Mouse (Mus musculus): ENCODE results near the gene Gm5269. TPM values are rescaled to one million over a fixed set of nuclear protein-coding genes. Genes with fewer than 3 reads are reported as not detected.

Gm5269 gene
- polyA plus RNA-seq, 1 experiment from 2014 or later, result 0.15 TPM

DNA sequence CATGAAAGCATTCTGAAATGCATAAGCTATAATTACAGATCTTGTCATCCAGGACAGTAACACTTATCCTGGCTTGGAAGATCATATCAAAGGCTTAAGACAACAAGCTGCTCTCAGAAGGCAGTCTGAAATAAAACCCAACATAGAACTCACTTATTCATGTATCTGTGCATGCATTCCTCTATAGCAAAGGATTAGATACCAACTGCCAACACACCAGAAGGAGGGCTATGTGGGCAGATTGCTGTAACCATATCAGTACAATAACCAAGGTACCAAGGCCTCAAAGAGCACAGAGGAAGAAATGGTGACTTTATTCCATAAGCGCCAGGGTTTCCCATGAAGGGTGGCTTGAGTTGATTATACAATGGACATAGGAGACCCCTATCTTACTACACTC lies 29.7 kb upstream of the Gm5269 start:
- Histone ChIP-seq H3K9me3 (replicated peaks; ENCODE audit: control insufficient read depth, low read length) (no peaks in the 10 kb centered on the region), H3K27ac (ENCODE audit: low read length) (no peak overlapping the region), H3K36me3 (ENCODE audit: control insufficient read depth, insufficient read depth) (peaks cover 29% of the 10 kb centered on the region), H3K4me3 (ENCODE audit: low read depth, low read length) (no peak overlapping the region), H3K27me3 (ENCODE audit: control insufficient read depth, insufficient read depth, low read depth, low read length) (no peaks in the 10 kb centered on the region), H3K9ac (ENCODE audit: low read depth, low read length) (no peak overlapping the region), H3K4me1 (ENCODE audit: control insufficient read depth, low read depth, low read length) (peaks cover 2% of the 10 kb centered on the region; the same call in 1 of the 2 replicates), H3K4me2 (ENCODE audit: low read depth, low read length) (no peak overlapping the region)
- no peak for ATAC-seq (ENCODE audit: low read depth)
- 83% methylated on average over 1 of the region's 1 CpGs for WGBS (ENCODE audit: insufficient replicate concordance)

DNA sequence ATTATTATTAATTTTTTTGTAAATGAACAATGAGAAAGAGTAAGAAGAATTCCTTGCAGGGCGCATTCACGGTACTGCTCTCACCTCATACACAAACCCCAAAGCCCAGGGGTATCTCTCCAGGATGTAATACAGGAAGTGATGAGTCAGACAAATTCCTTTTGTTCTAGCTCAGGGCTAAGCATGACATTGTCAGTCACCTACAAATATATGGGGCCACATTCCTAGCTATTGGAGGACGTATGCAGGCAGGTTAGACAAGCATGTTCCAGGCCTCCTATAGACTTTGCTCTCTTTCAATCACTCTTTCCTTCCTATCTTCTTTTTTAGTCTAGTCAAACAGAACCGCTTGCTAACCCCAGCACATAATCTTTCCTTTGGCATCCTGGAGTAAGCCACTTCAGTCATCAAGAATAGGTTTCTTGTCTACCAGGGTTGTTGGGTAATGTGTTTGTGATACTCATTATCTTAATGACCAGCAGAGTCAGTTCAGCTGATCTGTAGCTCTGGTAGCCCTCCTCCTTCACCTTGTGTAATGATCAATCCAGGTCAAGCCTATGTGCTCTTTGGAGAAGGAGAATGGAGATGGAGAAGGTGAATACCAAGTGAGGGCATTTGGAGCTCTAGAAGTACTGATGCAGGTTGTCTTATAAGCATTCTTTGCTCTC lies 27.2 kb upstream of the Gm5269 start:
- no peak overlapping the region for H3K4me3 ChIP-seq (ENCODE audit: low read depth, low read length)
- H3K9me3 ChIP-seq (replicated peaks; ENCODE audit: control insufficient read depth, low read length), result no peaks in the 10 kb centered on the region
- H3K4me2 ChIP-seq (ENCODE audit: low read depth, low read length), result no peak overlapping the region
- H3K4me1 ChIP-seq (ENCODE audit: control insufficient read depth, low read depth, low read length), result no peaks in the 10 kb centered on the region; the same call in 1 of the 2 replicates
- no peak overlapping the region for H3K27ac ChIP-seq (ENCODE audit: low read length)
- ATAC-seq (ENCODE audit: low read depth), result no peak
- WGBS (ENCODE audit: insufficient replicate concordance), result 66% methylated on average over 4 of the region's 4 CpGs
- no peaks in the 10 kb centered on the region for H3K27me3 ChIP-seq (ENCODE audit: control insufficient read depth, insufficient read depth, low read depth, low read length)
- no peak overlapping the region for H3K9ac ChIP-seq (ENCODE audit: low read depth, low read length)
- H3K36me3 ChIP-seq (ENCODE audit: control insufficient read depth, insufficient read depth), result peaks cover 34% of the 10 kb centered on the region

DNA sequence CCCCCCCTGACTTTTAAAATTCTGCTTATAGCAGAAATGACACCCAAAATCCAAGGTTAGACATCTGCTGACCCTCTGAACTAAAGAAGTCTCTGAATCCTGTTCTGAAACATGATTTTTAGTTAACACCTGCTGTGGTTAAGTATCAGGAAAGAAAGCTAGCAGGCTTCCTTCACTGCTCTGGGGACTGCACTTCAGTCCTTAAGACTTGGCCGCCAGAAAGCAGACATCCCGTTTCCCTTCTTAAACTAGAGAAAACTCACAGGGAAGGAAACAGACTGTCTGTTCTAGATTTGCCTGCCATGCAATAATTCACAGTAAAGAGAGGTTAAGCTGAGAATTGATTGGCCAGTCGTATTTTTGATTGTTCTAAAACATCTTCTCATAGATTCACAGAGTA lies 26.1 kb upstream of the Gm5269 start:
- Histone ChIP-seq H3K27me3 (ENCODE audit: control insufficient read depth, insufficient read depth, low read depth, low read length) (no peaks in the 10 kb centered on the region), H3K27ac (ENCODE audit: low read length) (no peak overlapping the region), H3K4me1 (ENCODE audit: control insufficient read depth, low read depth, low read length) (no peaks in the 10 kb centered on the region; the same call in 1 of the 2 replicates), H3K4me3 (ENCODE audit: low read depth, low read length) (no peak overlapping the region), H3K4me2 (ENCODE audit: low read depth, low read length) (no peak overlapping the region), H3K9ac (ENCODE audit: low read depth, low read length) (no peak overlapping the region), H3K9me3 (replicated peaks; ENCODE audit: control insufficient read depth, low read length) (no peaks in the 10 kb centered on the region), H3K36me3 (ENCODE audit: control insufficient read depth, insufficient read depth) (peaks cover 39% of the 10 kb centered on the region)
- WGBS (ENCODE audit: insufficient replicate concordance), result 38% methylated on average over 3 of the region's 3 CpGs
- ATAC-seq (ENCODE audit: low read depth), result no peak

DNA sequence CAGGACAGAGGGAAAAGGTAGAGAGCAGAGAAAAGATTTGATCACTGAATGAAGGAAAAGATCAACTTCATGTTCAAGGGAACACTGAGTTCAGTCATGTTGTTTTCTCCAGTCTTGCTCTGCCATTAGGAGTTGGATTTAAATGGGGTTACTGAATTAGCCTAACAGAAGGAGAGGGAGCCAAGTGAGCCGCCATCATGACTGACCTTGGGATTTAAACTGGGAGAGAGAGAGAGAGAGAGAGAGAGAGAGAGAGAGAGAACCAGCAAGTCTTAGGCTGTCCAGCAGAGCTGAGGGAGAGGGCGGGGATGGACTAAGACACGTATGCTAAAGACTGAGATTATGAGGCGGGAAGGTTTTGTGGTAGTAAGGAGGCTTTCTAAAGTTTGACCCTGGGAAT lies 24.2 kb upstream of the Gm5269 start:
- Histone ChIP-seq H3K27me3 (ENCODE audit: control insufficient read depth, insufficient read depth, low read depth, low read length) (no peaks in the 10 kb centered on the region), H3K4me3 (ENCODE audit: low read depth, low read length) (no peak overlapping the region), H3K27ac (ENCODE audit: low read length) (no peak overlapping the region), H3K36me3 (ENCODE audit: control insufficient read depth, insufficient read depth) (peaks cover 42% of the 10 kb centered on the region), H3K9me3 (replicated peaks; ENCODE audit: control insufficient read depth, low read length) (no peaks in the 10 kb centered on the region), H3K9ac (ENCODE audit: low read depth, low read length) (no peak overlapping the region), H3K4me1 (ENCODE audit: control insufficient read depth, low read depth, low read length) (no peaks in the 10 kb centered on the region), H3K4me2 (ENCODE audit: low read depth, low read length) (no peak overlapping the region)
- no peak for ATAC-seq (ENCODE audit: low read depth)
- WGBS (ENCODE audit: insufficient replicate concordance), result 82% methylated on average over 4 of the region's 4 CpGs

DNA sequence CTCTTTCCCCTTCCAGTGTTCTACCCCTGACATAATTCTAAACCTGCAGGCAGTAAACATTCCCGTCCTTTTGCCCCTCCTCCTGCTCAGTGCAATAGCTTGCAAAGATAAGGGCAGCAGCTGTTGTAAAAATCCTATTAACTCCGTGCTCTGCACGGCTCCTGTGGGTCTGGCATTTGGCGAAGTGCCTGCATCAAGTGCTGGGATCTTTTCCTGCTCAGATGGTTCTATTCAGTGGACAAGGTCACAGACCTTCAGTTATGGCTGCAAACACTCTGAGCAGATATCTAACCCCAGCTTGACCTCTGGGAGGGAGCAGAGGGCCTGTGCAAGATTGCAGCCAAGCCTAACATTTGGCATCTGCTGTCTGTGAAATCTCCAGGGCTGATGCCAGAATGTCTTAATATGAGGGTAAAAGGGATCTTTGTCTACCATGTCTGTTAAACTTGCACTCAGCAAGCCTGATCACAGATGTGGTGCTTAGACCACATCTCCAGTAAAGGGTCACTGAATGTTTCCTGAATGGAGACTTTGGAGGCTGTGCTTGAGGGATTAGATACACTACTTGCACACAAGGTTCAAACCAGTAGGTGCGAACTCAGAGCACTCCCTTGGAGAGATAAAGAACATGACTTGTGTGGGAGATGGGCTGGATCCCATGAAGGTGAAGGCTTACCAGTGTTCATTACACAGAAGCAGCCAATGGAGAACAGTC lies 15.2 kb upstream of the Gm5269 start:
- Histone ChIP-seq H3K27me3 (ENCODE audit: control insufficient read depth, insufficient read depth, low read depth, low read length) (no peaks in the 10 kb centered on the region), H3K4me3 (ENCODE audit: low read depth, low read length) (no peak overlapping the region), H3K4me1 (ENCODE audit: control insufficient read depth, low read depth, low read length) (no peaks in the 10 kb centered on the region; the same call in 1 of the 2 replicates), H3K27ac (ENCODE audit: low read length) (no peak overlapping the region), H3K36me3 (ENCODE audit: control insufficient read depth, insufficient read depth) (peaks cover 13% of the 10 kb centered on the region), H3K4me2 (ENCODE audit: low read depth, low read length) (no peak overlapping the region), H3K9me3 (replicated peaks; ENCODE audit: control insufficient read depth, low read length) (no peaks in the 10 kb centered on the region), H3K9ac (ENCODE audit: low read depth, low read length) (no peak overlapping the region)
- peak; percentile 80 for ATAC-seq (ENCODE audit: low read depth)
- 20% methylated on average over 5 of the region's 5 CpGs for WGBS (ENCODE audit: insufficient replicate concordance)

DNA sequence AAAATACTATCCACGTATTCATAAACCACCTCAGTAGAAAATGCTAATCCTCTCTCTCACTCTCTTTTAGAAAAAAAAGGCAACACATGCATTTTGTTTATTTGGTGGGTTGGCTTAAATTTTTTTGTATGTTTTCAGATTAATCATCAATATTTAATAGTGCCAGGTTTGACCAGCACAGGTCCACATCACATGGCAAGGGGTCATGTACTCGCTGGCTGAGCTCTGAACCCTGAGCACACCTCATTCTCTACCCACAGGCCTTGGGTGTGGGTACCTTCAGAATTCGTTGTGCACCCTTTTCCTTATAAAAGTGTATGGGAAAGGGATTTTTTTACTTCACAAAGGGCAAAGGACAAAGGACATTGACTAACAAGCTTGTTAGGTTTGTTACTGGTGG lies 14.1 kb upstream of the Gm5269 start:
- no peak overlapping the region for H3K9ac ChIP-seq (ENCODE audit: low read depth, low read length)
- ATAC-seq (ENCODE audit: low read depth), result no peak

DNA sequence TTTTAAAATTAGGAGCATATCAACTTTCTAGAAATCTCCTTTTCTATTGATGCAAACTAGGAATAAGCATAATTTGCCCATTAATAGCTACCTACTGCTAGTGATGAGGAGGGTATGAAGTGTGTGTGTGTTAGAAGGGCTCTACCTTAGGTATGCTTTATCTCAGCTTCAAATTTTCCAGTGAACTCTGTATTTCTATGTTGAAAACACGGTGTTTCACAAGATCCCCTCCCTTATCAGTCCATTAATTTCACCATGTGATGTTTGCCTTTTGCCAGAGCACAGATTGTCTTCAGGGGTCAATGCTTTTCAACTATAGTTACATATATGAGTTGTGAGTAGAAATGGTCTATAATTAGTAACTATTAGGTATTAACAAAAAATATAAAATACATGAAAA lies 8.0 kb upstream of the Gm5269 start:
- Histone ChIP-seq H3K9me3 (replicated peaks; ENCODE audit: control insufficient read depth, low read length) (no peaks in the 10 kb centered on the region), H3K27ac (ENCODE audit: low read length) (no peak overlapping the region), H3K9ac (ENCODE audit: low read depth, low read length) (no peak overlapping the region), H3K4me1 (ENCODE audit: control insufficient read depth, low read depth, low read length) (no peaks in the 10 kb centered on the region), H3K4me3 (ENCODE audit: low read depth, low read length) (no peak overlapping the region), H3K4me2 (ENCODE audit: low read depth, low read length) (no peak overlapping the region), H3K27me3 (ENCODE audit: control insufficient read depth, insufficient read depth, low read depth, low read length) (no peaks in the 10 kb centered on the region), H3K36me3 (ENCODE audit: control insufficient read depth, insufficient read depth) (no peaks in the 10 kb centered on the region)
- ATAC-seq (ENCODE audit: low read depth), result peak; percentile 27; the same call in 1 of the 2 replicates
- WGBS (ENCODE audit: insufficient replicate concordance), result 18% methylated on average over 1 of the region's 1 CpGs

More for the DNA sequence above, 14.1 kb upstream of the Gm5269 start:
- no peak overlapping the region for H3K4me2 ChIP-seq (ENCODE audit: low read depth, low read length)
- no peaks in the 10 kb centered on the region for H3K27me3 ChIP-seq (ENCODE audit: control insufficient read depth, insufficient read depth, low read depth, low read length)
- H3K9me3 ChIP-seq (replicated peaks; ENCODE audit: control insufficient read depth, low read length), result no peaks in the 10 kb centered on the region
- H3K4me3 ChIP-seq (ENCODE audit: low read depth, low read length), result no peak overlapping the region
- no peak overlapping the region for H3K27ac ChIP-seq (ENCODE audit: low read length)
- peaks cover 7% of the 10 kb centered on the region for H3K36me3 ChIP-seq (ENCODE audit: control insufficient read depth, insufficient read depth)
- whole genome bisulfite sequencing (ENCODE audit: insufficient replicate concordance), result 64% methylated on average over 3 of the region's 3 CpGs
- no peaks in the 10 kb centered on the region; the same call in 1 of the 2 replicates for H3K4me1 ChIP-seq (ENCODE audit: control insufficient read depth, low read depth, low read length)

DNA sequence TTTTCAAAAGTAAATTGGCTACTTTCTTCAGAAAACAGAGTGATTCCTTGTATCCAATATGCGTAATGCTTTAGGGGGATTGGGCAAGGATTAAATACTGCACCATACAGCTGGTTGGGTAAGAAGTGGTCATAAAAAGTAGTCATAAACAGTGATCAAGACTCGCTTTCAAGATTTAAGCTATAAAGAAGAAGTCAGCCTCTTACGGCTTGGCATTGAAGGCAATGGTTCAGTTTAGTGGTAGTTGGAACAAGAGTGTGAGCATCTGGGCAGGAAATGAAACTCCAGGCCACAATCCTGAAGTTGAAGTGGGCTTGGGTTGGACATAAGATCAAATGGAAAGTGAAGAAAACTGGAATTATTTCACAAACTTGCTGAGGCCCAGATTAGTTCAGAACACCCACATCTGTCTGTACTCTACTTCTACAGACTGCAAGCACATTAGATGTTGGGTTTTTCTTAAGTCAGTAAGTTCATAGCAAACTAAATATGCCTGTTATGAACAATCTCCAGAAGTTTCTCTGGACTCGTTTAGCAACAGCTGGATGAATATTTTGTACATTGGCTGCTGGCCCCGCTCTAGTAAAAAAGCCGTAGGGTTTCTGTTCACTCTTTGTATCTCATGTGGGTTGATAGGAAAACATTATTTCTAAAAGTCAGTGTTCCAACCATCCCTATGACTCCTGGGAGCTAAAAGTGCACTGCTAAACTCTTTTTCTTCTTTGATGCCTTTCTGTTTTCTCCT lies 4.3 kb upstream of the Gm5269 start:
- Histone ChIP-seq H3K9me3 (replicated peaks; ENCODE audit: control insufficient read depth, low read length) (no peaks in the 10 kb centered on the region), H3K36me3 (ENCODE audit: control insufficient read depth, insufficient read depth) (no peaks in the 10 kb centered on the region), H3K4me3 (ENCODE audit: low read depth, low read length) (no peak overlapping the region), H3K27ac (ENCODE audit: low read length) (no peak overlapping the region), H3K4me2 (ENCODE audit: low read depth, low read length) (no peak overlapping the region), H3K4me1 (ENCODE audit: control insufficient read depth, low read depth, low read length) (no peaks in the 10 kb centered on the region), H3K27me3 (ENCODE audit: control insufficient read depth, insufficient read depth, low read depth, low read length) (no peaks in the 10 kb centered on the region), H3K9ac (ENCODE audit: low read depth, low read length) (no peak overlapping the region)
- no peak for ATAC-seq (ENCODE audit: low read depth)
- WGBS (ENCODE audit: insufficient replicate concordance), result 68% methylated on average over 6 of the region's 6 CpGs

DNA sequence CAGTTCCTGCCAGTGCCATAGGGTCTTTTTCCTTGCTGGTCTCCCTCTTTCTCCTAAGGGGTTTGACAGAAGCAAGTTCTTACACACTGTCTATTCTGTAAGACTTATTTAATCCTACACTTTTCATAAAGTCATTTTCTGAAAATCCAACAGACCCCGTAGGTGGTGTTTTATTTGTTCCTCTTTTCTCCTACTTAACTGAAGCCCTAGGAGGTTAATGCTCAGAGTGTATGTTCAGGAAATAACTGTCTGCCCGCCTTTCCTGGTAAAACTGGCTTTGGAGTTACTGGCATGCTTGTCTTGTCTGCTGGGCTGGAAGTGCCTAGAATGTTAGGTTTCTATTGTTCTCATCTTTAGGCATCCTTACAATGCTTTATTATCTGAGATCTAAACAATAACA lies 1.9 kb upstream of the Gm5269 start:
- no peaks in the 10 kb centered on the region for H3K36me3 ChIP-seq (ENCODE audit: control insufficient read depth, insufficient read depth)
- H3K27me3 ChIP-seq (ENCODE audit: control insufficient read depth, insufficient read depth, low read depth, low read length), result no peaks in the 10 kb centered on the region
- no peak overlapping the region for H3K4me3 ChIP-seq (ENCODE audit: low read depth, low read length)
- H3K4me1 ChIP-seq (ENCODE audit: control insufficient read depth, low read depth, low read length), result no peaks in the 10 kb centered on the region
- no peak overlapping the region for H3K9ac ChIP-seq (ENCODE audit: low read depth, low read length)
- H3K27ac ChIP-seq (ENCODE audit: low read length), result no peak overlapping the region
- WGBS (ENCODE audit: insufficient replicate concordance), result 20% methylated on average over 2 of the region's 2 CpGs
- ATAC-seq (ENCODE audit: low read depth), result no peak
- no peak overlapping the region for H3K4me2 ChIP-seq (ENCODE audit: low read depth, low read length)
- H3K9me3 ChIP-seq (replicated peaks; ENCODE audit: control insufficient read depth, low read length), result no peaks in the 10 kb centered on the region

Data from liver, embryonic 16.5 days (tissue).